Mouse (Mus musculus): ENCODE data around the gene Rfc1.

DNA sequence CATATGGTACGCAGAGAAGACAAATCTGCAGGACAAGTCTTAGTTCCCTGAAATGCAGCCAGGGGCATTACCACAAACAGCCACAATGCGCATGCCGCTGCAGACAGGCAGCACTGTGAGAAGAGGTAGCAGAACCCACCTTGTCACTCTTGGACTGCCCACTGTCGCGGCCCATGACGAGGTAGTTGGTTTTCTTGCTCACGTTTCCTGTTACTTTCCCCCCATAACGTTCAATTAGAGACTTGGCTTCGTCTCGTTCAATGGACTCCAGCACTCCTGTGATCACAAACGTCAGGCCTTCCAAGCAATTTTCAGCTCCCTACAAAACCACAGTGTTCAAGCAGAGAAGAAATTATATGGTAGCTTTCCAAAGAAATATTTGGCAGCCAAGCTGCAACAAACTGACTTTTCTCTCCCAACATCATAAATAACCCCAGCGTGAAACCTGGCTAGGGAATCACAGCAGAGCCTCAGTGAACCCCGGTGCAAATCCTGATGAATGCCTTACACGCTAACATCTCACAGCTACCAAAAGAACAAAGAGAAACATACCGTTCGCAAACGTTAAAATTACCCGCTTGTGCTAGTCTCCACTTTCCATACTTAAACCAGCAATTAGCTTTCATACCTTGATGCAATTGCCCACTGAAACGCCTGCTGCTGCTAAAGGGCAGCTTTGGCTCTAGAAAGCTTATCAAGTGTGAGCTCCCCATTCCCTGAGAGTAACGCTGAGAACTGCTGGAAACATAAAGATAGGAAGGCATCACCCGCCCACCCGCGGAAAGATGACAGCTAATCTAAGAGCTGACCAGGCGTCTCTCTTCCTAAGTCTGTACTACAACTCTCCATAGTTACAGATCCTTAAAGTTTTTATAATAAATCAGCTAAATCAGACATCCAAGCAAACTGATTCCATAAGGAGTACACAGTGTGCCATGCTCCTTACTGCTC is 47.4 kb downstream of the Rfc1 start:
- no peak for TF ChIP-seq POLR2A (IDR thresholded peaks at IDR 0.05; ENCODE audit: borderline replicate concordance, extremely low read depth, low read depth, low read length)
- TF ChIP-seq CTCF (IDR thresholded peaks at IDR 0.05; ENCODE audit: insufficient read depth, low read length) = no peak
